ENCODE assay signal across 8 mouse cellular contexts in genomic region chr2:180173163-180173562, GRCm38 (mm10). TPM values are rescaled to one million over a fixed set of nuclear protein-coding genes. Genes with fewer than 3 reads are reported as not detected.
DNase-seq lines count a peak whose midpoint lies in the region; ATAC-seq and TF ChIP-seq lines count a peak whose summit lies in the region.

No protein-coding gene starts in this region.

- H3K36me3 ChIP-seq in heart, embryonic 16.5 days (ENCODE audit: control insufficient read depth, insufficient read depth): peaks cover 38% of the 10 kb centered on the region
- peaks cover 4 to 8% of the 10 kb centered on the region in 2 experiments for H3K36me3 ChIP-seq in MEL (ENCODE audit: control insufficient read depth in 1 of 2, insufficient read depth in 2 of 2, low read length in 2 of 2)

- H3K4me2 ChIP-seq in heart, embryonic 16.5 days (ENCODE audit: low read depth, low read length): no peak overlapping the region

- no peak for TF ChIP-seq EP300 in MEL (IDR thresholded peaks at IDR 0.05; ENCODE audit: low read depth in 1 of 2, low read length in 2 of 2)

- H3K4me1 ChIP-seq in heart, embryonic 16.5 days (ENCODE audit: control insufficient read depth, insufficient read depth, low read length): peaks cover 15% of the 10 kb centered on the region
- peaks cover 0 to 21% of the 10 kb centered on the region in 2 experiments; a peak in 2 of 4 replicates for H3K4me1 ChIP-seq in MEL (ENCODE audit: control insufficient read depth in 1 of 2, insufficient read depth in 2 of 2, low read length in 2 of 2)

- peaks cover 30% of the 10 kb centered on the region for H3K79me2 ChIP-seq in MEL (ENCODE audit: control insufficient read depth, insufficient read depth, low read length, poor library complexity)

- no peak for DNase-seq in heart, postnatal 25 days (ENCODE audit: low spot score)
- peak; percentile 60 for DNase-seq in MEL (ENCODE audit: low read depth, low spot score)
- no peak for DNase-seq in frontal cortex, postnatal 36 days (ENCODE audit: low spot score in 2 of 2)
- no peak for DNase-seq in layer of hippocampus, postnatal 14 days (ENCODE audit: low spot score in 2 of 2)
- no peak for DNase-seq in frontal cortex, adult 2 months (ENCODE audit: extremely low spot score in 1 of 2, low spot score in 1 of 2)

- H3K27ac ChIP-seq in heart, embryonic 16.5 days (ENCODE audit: low read length): no peak overlapping the region
- no peak overlapping the region for H3K27ac ChIP-seq in MEL (ENCODE audit: control insufficient read depth, low read depth, low read length)

- H3K9me3 ChIP-seq in heart, embryonic 16.5 days (replicated peaks; ENCODE audit: control insufficient read depth, low read length): no peaks in the 10 kb centered on the region
- no peaks in the 10 kb centered on the region for H3K9me3 ChIP-seq in MEL (replicated peaks; ENCODE audit: insufficient read depth, low read length)

- peak; percentile 16 to 53 (median 29); a peak in 4 of 6 replicates for TF ChIP-seq CTCF in MEL (IDR thresholded peaks at IDR 0.05 in 2 of 3, conservative IDR thresholded peaks at IDR 0.05 in 1 of 3; ENCODE audit: control insufficient read depth in 1 of 3, insufficient read depth in 1 of 3, low read depth in 2 of 3, low read length in 3 of 3, poor library complexity in 1 of 3, severe bottlenecking in 1 of 3)

- peak overlapping the region; percentile 97; the same call in 1 of the 2 replicates for H3K4me3 ChIP-seq in heart, embryonic 16.5 days (ENCODE audit: low read length)
- H3K4me3 ChIP-seq in MEL (ENCODE audit: control insufficient read depth in 1 of 2, insufficient read depth in 1 of 2, low read depth in 2 of 2, low read length in 2 of 2): peak overlapping the region; percentile 78 to 84

- no peak overlapping the region for H3K9ac ChIP-seq in heart, embryonic 16.5 days (ENCODE audit: low read length)
- peak overlapping the region; percentile 92 for H3K9ac ChIP-seq in MEL (ENCODE audit: control insufficient read depth, low read depth, low read length, poor library complexity, severe bottlenecking)

- ATAC-seq in heart, embryonic 16.5 days (replicated peaks; ENCODE audit: extremely low read depth, insufficient read depth, low FRiP score): no peak
- ATAC-seq in granulocyte monocyte progenitor cell, adult 5-6 weeks (replicated peaks; ENCODE audit: poor library complexity, severe bottlenecking): peak; percentile 18; the same call in 1 of the 2 replicates
- peak; percentile 42 for ATAC-seq in megakaryocyte progenitor cell, adult 5-6 weeks (replicated peaks; ENCODE audit: poor library complexity)

- no peak for TF ChIP-seq RAD21 in MEL (IDR thresholded peaks at IDR 0.05; ENCODE audit: low read depth, low read length)

- WGBS in heart, embryonic 16.5 days: 70% methylated on average over 4 of the region's 4 CpGs

- TF ChIP-seq POLR2A in MEL (IDR thresholded peaks at IDR 0.05; ENCODE audit: control insufficient read depth in 1 of 2, insufficient read depth in 1 of 2, low read depth in 1 of 2, low read length in 2 of 2, poor library complexity in 1 of 2): no peak; a peak in 1 of 4 replicates

- intact Hi-C loops in heart, postnatal 25 days (cut with DNase I): no loop called here

- H3K27me3 ChIP-seq in heart, embryonic 16.5 days (ENCODE audit: control insufficient read depth, insufficient read depth, low read length): no peaks in the 10 kb centered on the region
- H3K27me3 ChIP-seq in MEL (ENCODE audit: control insufficient read depth in 1 of 2, insufficient read depth in 2 of 2, low read length in 2 of 2): no peaks in the 10 kb centered on the region

TF ChIP-seq in MEL, 35 proteins besides CTCF, POLR2A, EP300 and RAD21:
- TF ChIP-seq USF2 (IDR thresholded peaks at IDR 0.05; ENCODE audit: borderline replicate concordance in 1 of 2, insufficient read depth in 1 of 2, low read depth in 1 of 2, low read length in 2 of 2) (no peak), SMC3 (IDR thresholded peaks at IDR 0.05; ENCODE audit: low read depth, low read length) (peak; percentile 21; the same call in 1 of the 2 replicates), SIN3A (IDR thresholded peaks at IDR 0.05; ENCODE audit: low read length) (0 out of 2 replicates have a peak, but pooled peaks have one; percentile 34), POLR2AphosphoS5 (IDR thresholded peaks at IDR 0.05; ENCODE audit: borderline replicate concordance, low read depth, low read length) (no peak), RCOR1 (IDR thresholded peaks at IDR 0.05; ENCODE audit: low read depth, low read length) (no peak)

RNA-seq across cellular contexts. Expression of gene Adrm1, which starts 1.9 kb away (rescaled TPM):
- polyA plus RNA-seq in heart, embryonic 16.5 days (2015; fragmentation: Nextera tagmentation; extraction: Ambion mirVana): 133 and 148 TPM in 2 replicates
- 10 to 100 TPM; 73.1 to 83.5 TPM for total RNA-seq in heart, postnatal 25 days (2021)
- total RNA-seq in MEL (2012; rRNA removed): 287 and 295 TPM in 2 replicates
- 100 to 1,000 TPM in 1 of 2 experiments, not detected in 1; 312 TPM for polyA plus RNA-seq in MEL (2012; ENCODE audit: insufficient read depth in 1 of 2, insufficient read length in 2 of 2, low read depth in 1 of 2, low replicate concordance in 2 of 2, missing spikeins in 1 of 2)
- total RNA-seq in granulocyte monocyte progenitor cell, adult 5-6 weeks (2014; fragmentation: Nextera tagmentation): 101 and 102 TPM in 2 replicates
- total RNA-seq in granulocyte monocyte progenitor cell, adult 5-6 weeks (2017): 48.5 and 74.2 TPM in 2 replicates
- total RNA-seq in megakaryocyte progenitor cell, adult 5-6 weeks (2015): 67.6 and 85.2 TPM in 2 replicates
- total RNA-seq in megakaryocyte progenitor cell, adult 5-6 weeks (2017): 52.9 and 84.5 TPM in 2 replicates
- total RNA-seq in layer of hippocampus, postnatal 14 days (2021): 100 to 1,000 TPM in 1 of 2 experiments, 10 to 100 TPM in 1; 98.4 to 104 TPM
- polyA plus RNA-seq in frontal cortex, adult 2 months (2012; rRNA removed): 94.8 and 102 TPM in 2 replicates

RNA-seq across cellular contexts. Expression of gene Lama5, which starts 52.5 kb away (rescaled TPM):
- polyA plus RNA-seq in heart, embryonic 16.5 days (2015; fragmentation: Nextera tagmentation; extraction: Ambion mirVana): 17.7 and 32.1 TPM in 2 replicates
- total RNA-seq in heart, postnatal 25 days (2021): 10 to 100 TPM; 50.3 to 58.2 TPM
- 4.5 and 6.1 TPM in 2 replicates for total RNA-seq in MEL (2012; rRNA removed)
- polyA plus RNA-seq in MEL (2012; ENCODE audit: insufficient read depth in 1 of 2, insufficient read length in 2 of 2, low read depth in 1 of 2, low replicate concordance in 2 of 2, missing spikeins in 1 of 2): 10 to 100 TPM in 1 of 2 experiments, not detected in 1; 14.6 TPM
- total RNA-seq in granulocyte monocyte progenitor cell, adult 5-6 weeks (2014; fragmentation: Nextera tagmentation): 0.06 TPM in 1 of 2 replicates, not detected in the other
- 0.05 TPM in 1 of 2 replicates, not detected in the other for total RNA-seq in granulocyte monocyte progenitor cell, adult 5-6 weeks (2017)
- total RNA-seq in megakaryocyte progenitor cell, adult 5-6 weeks (2015): 0.07 and 2.1 TPM in 2 replicates
- 0.03 and 0.08 TPM in 2 replicates for total RNA-seq in megakaryocyte progenitor cell, adult 5-6 weeks (2017)
- total RNA-seq in layer of hippocampus, postnatal 14 days (2021): 10 to 100 TPM in 1 of 2 experiments, 1 to 10 TPM in 1; 7.3 to 10.7 TPM
- 15.9 TPM in 2 replicates for polyA plus RNA-seq in frontal cortex, adult 2 months (2012; rRNA removed)

RNA-seq across cellular contexts. Expression of gene Osbpl2, which starts 54.1 kb away (rescaled TPM):
- polyA plus RNA-seq in heart, embryonic 16.5 days (2015; fragmentation: Nextera tagmentation; extraction: Ambion mirVana): 35.0 TPM in 2 replicates
- 10 to 100 TPM; 32.3 to 36.4 TPM for total RNA-seq in heart, postnatal 25 days (2021)
- 13.3 and 18.9 TPM in 2 replicates for total RNA-seq in MEL (2012; rRNA removed)
- polyA plus RNA-seq in MEL (2012; ENCODE audit: insufficient read depth in 1 of 2, insufficient read length in 2 of 2, low read depth in 1 of 2, low replicate concordance in 2 of 2, missing spikeins in 1 of 2): 10 to 100 TPM in 1 of 2 experiments, not detected in 1; 25.5 TPM
- 35.1 and 35.9 TPM in 2 replicates for total RNA-seq in granulocyte monocyte progenitor cell, adult 5-6 weeks (2014; fragmentation: Nextera tagmentation)
- total RNA-seq in granulocyte monocyte progenitor cell, adult 5-6 weeks (2017): 27.3 and 32.2 TPM in 2 replicates
- total RNA-seq in megakaryocyte progenitor cell, adult 5-6 weeks (2015): 20.0 and 22.2 TPM in 2 replicates
- 35.8 and 40.8 TPM in 2 replicates for total RNA-seq in megakaryocyte progenitor cell, adult 5-6 weeks (2017)
- total RNA-seq in layer of hippocampus, postnatal 14 days (2021): 10 to 100 TPM; 52.0 to 53.5 TPM
- polyA plus RNA-seq in frontal cortex, adult 2 months (2012; rRNA removed): 48.7 and 51.3 TPM in 2 replicates
